Mouse (Mus musculus) embryonic fibroblast, embryonic 13.5 days (primary cell): ENCODE results near the gene Tnr.

Source experiments
- CTCF ChIP-seq: IDR thresholded peaks from 2 replicates; pipeline ENCODE4 v1.5.1; 2011; ENCODE audit warnings: mild to moderate bottlenecking, control low read depth, low read length, moderate library complexity, borderline replicate concordance; ENCODE audit not compliant: insufficient read depth
- POLR2A ChIP-seq: IDR thresholded peaks from 2 replicates; pipeline ENCODE4 v1.6.1; 2011; ENCODE audit warnings: low read depth, mild to moderate bottlenecking, control low read depth, low read length, moderate library complexity

- TF ChIP-seq CTCF (no peak), POLR2A (no peak)
Measured at GRCm38 (mm10) chr1:159796021-159796420, 272.5 kb downstream of the Tnr start.
